Mouse (Mus musculus): ENCODE measurements around the gene Gm10382. TPM values are rescaled to one million over a fixed set of nuclear protein-coding genes. Genes with fewer than 3 reads are reported as not detected.
"Not testable (repeated sequence)": the region's sequence is repeated elsewhere in the genome, so short reads cannot be mapped to it uniquely, and the experiment has no call there.

The Gm10382 gene
- polyA plus RNA-seq, 1 experiment from 2014 or later, result 0.28 TPM

DNA sequence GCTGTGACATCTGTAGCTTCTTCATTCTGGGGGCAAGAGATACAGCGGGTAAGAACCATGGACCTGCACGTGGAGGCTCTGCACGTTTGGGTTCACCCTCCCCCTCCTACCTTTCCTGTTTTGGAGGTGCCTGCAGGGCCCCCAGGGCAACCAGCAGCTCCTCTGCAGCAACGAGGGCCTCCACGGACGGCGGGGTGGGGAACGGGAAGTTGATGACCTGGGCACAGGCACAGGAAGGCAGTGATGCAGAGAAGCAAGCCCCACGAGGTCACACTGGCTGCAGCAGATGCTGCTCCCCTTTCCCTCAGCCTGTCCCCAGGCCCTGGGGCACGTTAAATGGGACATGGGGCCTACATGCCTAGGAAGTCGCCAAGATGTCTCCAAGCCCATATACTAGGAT, 30.0 kb downstream of the Gm10382 start:
- H3K36me3 ChIP-seq, result peaks cover 97% of the 10 kb centered on the region
- no peak overlapping the region for H3K9ac ChIP-seq
- H3K4me2 ChIP-seq, result no peak overlapping the region
- 82% methylated on average over 11 of the region's 11 CpGs for WGBS
- H3K4me3 ChIP-seq, result no peak overlapping the region
- no peaks in the 10 kb centered on the region for H3K27me3 ChIP-seq (replicated peaks)
- H3K4me1 ChIP-seq (replicated peaks), result no peaks in the 10 kb centered on the region
- no peak for ATAC-seq (ENCODE audit: insufficient number of reproducible peaks, low FRiP score)
- no peak overlapping the region for H3K27ac ChIP-seq (ENCODE audit: poor library complexity, severe bottlenecking)
- no peaks in the 10 kb centered on the region for H3K9me3 ChIP-seq (replicated peaks)

GRCm38 (mm10) chr5:125425698-125426276, 36.7 kb downstream of the Gm10382 start:
- Histone ChIP-seq H3K4me2 (no peak overlapping the region), H3K9me3 (replicated peaks) (no peaks in the 10 kb centered on the region), H3K27me3 (replicated peaks) (no peaks in the 10 kb centered on the region), H3K36me3 (peaks cover 100% of the 10 kb centered on the region), H3K4me1 (replicated peaks) (peaks cover 3% of the 10 kb centered on the region; the same call in 1 of the 2 replicates), H3K9ac (no peak overlapping the region), H3K27ac (ENCODE audit: poor library complexity, severe bottlenecking) (peak overlapping the region; percentile 40), H3K4me3 (no peak overlapping the region)
- 88% methylated on average over 10 of the region's 10 CpGs for WGBS
- ATAC-seq (ENCODE audit: insufficient number of reproducible peaks, low FRiP score), result no peak

GRCm38 (mm10) chr5:125426343-125426742, 37.2 kb downstream of the Gm10382 start:
- no peaks in the 10 kb centered on the region for H3K27me3 ChIP-seq (replicated peaks)
- ATAC-seq (ENCODE audit: insufficient number of reproducible peaks, low FRiP score), result no peak
- H3K4me2 ChIP-seq, result no peak overlapping the region
- H3K9me3 ChIP-seq (replicated peaks), result no peaks in the 10 kb centered on the region
- peak overlapping the region; percentile 40 for H3K27ac ChIP-seq (ENCODE audit: poor library complexity, severe bottlenecking)
- no peak overlapping the region for H3K9ac ChIP-seq
- peaks cover 3% of the 10 kb centered on the region; the same call in 1 of the 2 replicates for H3K4me1 ChIP-seq (replicated peaks)
- no peak overlapping the region for H3K4me3 ChIP-seq
- WGBS, result 80% methylated on average over 10 of the region's 10 CpGs
- peaks cover 100% of the 10 kb centered on the region for H3K36me3 ChIP-seq

DNA sequence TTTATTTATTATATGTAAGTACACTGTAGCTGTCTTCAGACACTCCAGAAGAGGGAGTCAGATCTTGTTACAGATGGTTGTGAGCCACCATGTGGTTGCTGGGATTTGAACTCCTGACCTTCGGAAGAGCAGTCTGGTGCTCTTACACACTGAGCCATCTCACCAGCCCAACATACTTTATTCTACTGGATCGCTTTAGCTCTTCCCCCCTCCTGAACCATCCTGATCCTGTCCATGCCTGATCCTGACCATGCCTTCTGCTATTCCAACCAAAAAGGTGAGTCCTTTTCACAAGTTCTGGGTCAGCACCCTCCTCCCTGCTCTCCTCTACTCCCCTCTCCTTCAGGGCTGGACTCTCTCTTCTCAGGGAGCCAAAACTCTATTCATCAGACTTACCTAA, 43.2 kb downstream of the Gm10382 start:
- H3K27me3 ChIP-seq (replicated peaks); H3K27ac ChIP-seq (ENCODE audit: poor library complexity, severe bottlenecking); H3K9ac ChIP-seq; ATAC-seq (ENCODE audit: insufficient number of reproducible peaks, low FRiP score); H3K4me2 ChIP-seq; H3K9me3 ChIP-seq (replicated peaks): not testable (repeated sequence)
- H3K4me3 ChIP-seq, result 0 out of 2 replicates have a peak overlapping the region, but pooled peaks have one; percentile 80
- 91% methylated on average over 2 of the region's 2 CpGs for WGBS
- H3K4me1 ChIP-seq (replicated peaks), result peaks cover 16% of the 10 kb centered on the region
- H3K36me3 ChIP-seq, result peaks cover 43% of the 10 kb centered on the region

GRCm38 (mm10) chr5:125433793-125434337, 44.7 kb downstream of the Gm10382 start, which contains the start of gene Dhx37:
Gene Dhx37, minus strand, starts transcription at chr5:125434121.
- H3K27me3 ChIP-seq (replicated peaks), result no peaks in the 10 kb centered on the region
- H3K4me2 ChIP-seq, result peak within 1 kb of the TSS; percentile 92
- peak within 1 kb of the TSS; percentile 88 for H3K9ac ChIP-seq
- peak within 1 kb of the TSS; percentile 80 for H3K4me3 ChIP-seq
- H3K4me1 ChIP-seq (replicated peaks), result peaks cover 16% of the 10 kb centered on the region
- peak within 1 kb of the TSS; percentile 45; the same call in 1 of the 2 replicates for H3K27ac ChIP-seq (ENCODE audit: poor library complexity, severe bottlenecking)
- under 1% methylated on average over 46 of the region's 46 CpGs for WGBS
- H3K36me3 ChIP-seq, result peaks cover 28% of the 10 kb centered on the region
- 0 out of 2 replicates have a peak, but pooled peaks cover 2% of the 10 kb centered on the region for H3K9me3 ChIP-seq (replicated peaks)
- ATAC-seq (ENCODE audit: insufficient number of reproducible peaks, low FRiP score), result peak; percentile 94

DNA sequence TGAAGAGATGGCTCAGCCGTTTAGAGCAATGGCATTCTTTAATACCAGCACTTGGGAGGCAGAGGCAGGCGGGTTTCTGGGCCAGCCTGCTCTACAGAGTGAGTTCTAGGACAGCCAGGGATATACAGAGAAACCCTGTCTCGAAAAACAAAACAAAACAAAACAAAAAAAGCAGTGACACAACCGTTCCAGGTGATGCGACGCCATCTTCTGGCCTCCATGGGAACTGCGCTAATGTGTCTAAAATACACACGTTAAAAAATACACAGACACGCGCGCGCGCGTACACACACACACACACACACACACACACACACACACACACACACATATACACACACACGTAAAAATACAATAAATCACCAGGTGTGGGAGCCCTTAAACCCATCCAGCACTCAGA, 45.2 kb downstream of the Gm10382 start:
- Histone ChIP-seq H3K36me3 (peaks cover 23% of the 10 kb centered on the region), H3K4me2 (peak overlapping the region; percentile 92), H3K4me3 (peak overlapping the region; percentile 80), H3K4me1 (replicated peaks) (peaks cover 16% of the 10 kb centered on the region)
- not testable (repeated sequence) for H3K27me3 ChIP-seq (replicated peaks); H3K27ac ChIP-seq (ENCODE audit: poor library complexity, severe bottlenecking); H3K9ac ChIP-seq; H3K9me3 ChIP-seq (replicated peaks); ATAC-seq (ENCODE audit: insufficient number of reproducible peaks, low FRiP score)
- WGBS, result 54% methylated on average over 15 of the region's 15 CpGs

Other genes with a start within 250 kb of the Gm10382 start
- gene Ncor2, start 210.1 kb upstream of the Gm10382 start, polyA plus RNA-seq (2016; fragmentation: Nextera tagmentation; extraction: Ambion mirVana), result 17.0 and 18.6 TPM in 2 replicates
- gene Scarb1, start 48.2 kb upstream of the Gm10382 start, polyA plus RNA-seq (2016; fragmentation: Nextera tagmentation; extraction: Ambion mirVana), result 74.3 and 75.2 TPM in 2 replicates
- 840 and 852 TPM in 2 replicates for gene Ubc, start 880 bp downstream of the Gm10382 start, polyA plus RNA-seq (2016; fragmentation: Nextera tagmentation; extraction: Ambion mirVana)
- gene Dhx37, start 44.8 kb downstream of the Gm10382 start, polyA plus RNA-seq (2016; fragmentation: Nextera tagmentation; extraction: Ambion mirVana), result 11.0 and 11.4 TPM in 2 replicates
- gene Bri3bp, start 52.2 kb downstream of the Gm10382 start, polyA plus RNA-seq (2016; fragmentation: Nextera tagmentation; extraction: Ambion mirVana), result 41.8 and 49.3 TPM in 2 replicates
- gene Aacs, start 86.5 kb downstream of the Gm10382 start, polyA plus RNA-seq (2016; fragmentation: Nextera tagmentation; extraction: Ambion mirVana), result 16.1 and 17.2 TPM in 2 replicates
- not detected in 2 replicates for gene Tmem132b, start 142.5 kb downstream of the Gm10382 start, polyA plus RNA-seq (2016; fragmentation: Nextera tagmentation; extraction: Ambion mirVana)